Mouse (Mus musculus) hindbrain, embryonic 16.5 days (tissue): Measurements from ENCODE around the gene Ubqln1. TPM values are rescaled to one million over a fixed set of nuclear protein-coding genes. Genes with fewer than 3 reads are reported as not detected.

Experiments
- ATAC-seq: fragments of 200-750 bp; cut with Nextera tagmentation; 2 replicates; pipeline ENCODE4 v1.8.0; 2017; ENCODE audit warnings: moderate TSS enrichment, moderate library complexity
- H3K27ac ChIP-seq: fragments of 300-500 bp; sonication (generic); 2 replicates; pipeline ENCODE4 v1.5.1; 2014; ENCODE audit warnings: low read depth, mild to moderate bottlenecking, control low read depth, low read length, moderate library complexity
- H3K27me3 ChIP-seq: fragments of 300-500 bp; sonication (generic); replicated peaks from 2 replicates; pipeline ENCODE4 v1.6.1; 2014; ENCODE audit warnings: low read length; ENCODE audit not compliant: control insufficient read depth, insufficient read depth
- H3K36me3 ChIP-seq: fragments of 300-500 bp; sonication (generic); 2 replicates; pipeline ENCODE4 v1.6.1; 2014; ENCODE audit warnings: mild to moderate bottlenecking, low read length, moderate library complexity, mixed read lengths; ENCODE audit not compliant: control insufficient read depth, insufficient read depth
- H3K4me1 ChIP-seq: fragments of 300-500 bp; sonication (generic); 2 replicates; pipeline ENCODE4 v1.6.1; 2014; ENCODE audit warnings: low read depth, low read length; ENCODE audit not compliant: control insufficient read depth, insufficient read depth
- H3K4me2 ChIP-seq: fragments of 300-500 bp; sonication (generic); 2 replicates; pipeline ENCODE4 v1.6.1; 2014; ENCODE audit warnings: mild to moderate bottlenecking, low read length, control low read depth, moderate library complexity
- H3K4me3 ChIP-seq: fragments of 300-500 bp; sonication (generic); 2 replicates; pipeline ENCODE4 v1.5.1; 2014; ENCODE audit warnings: mild to moderate bottlenecking, low read length, control low read depth, moderate library complexity
- H3K9ac ChIP-seq: fragments of 300-500 bp; sonication (generic); 2 replicates; pipeline ENCODE4 v1.6.1; 2014; ENCODE audit warnings: low read depth, mild to moderate bottlenecking, control low read depth, low read length, moderate library complexity
- H3K9me3 ChIP-seq: fragments of 300-500 bp; sonication (generic); 2 replicates; pipeline ENCODE4 v1.6.1; 2014; ENCODE audit warnings: mild to moderate bottlenecking, low read length, moderate library complexity; ENCODE audit not compliant: control insufficient read depth
- WGBS: fragments of 180-500 bp; shearing (Covaris S2); extraction: QIAGEN DNeasy Blood & Tissue Kit; methylation state at CpG from one replicate; pipeline ENCODE4 v1.1.7; 2014; 5-methylcytosine and 5-hydroxymethylcytosine counted together
- polyA plus RNA-seq: library from polyadenylated mRNA; unstranded; fragments of >200 nt; fragmentation: Nextera tagmentation; extraction: Ambion mirVana; gene quantifications from 2 replicates; pipeline ENCODE4 v1.2.1, GENCODE M21; 2015

The Ubqln1 gene
- polyA plus RNA-seq, 1 experiment from 2014 or later, result 129 TPM

GRCm38 (mm10) chr13:58176105-58176504 lies 39.3 kb downstream of the Ubqln1 start:
- 93% methylated on average over 3 of the region's 3 CpGs for WGBS
- Histone ChIP-seq H3K36me3 (peaks cover 7% of the 10 kb centered on the region; the same call in 1 of the 2 replicates), H3K9me3 (no peaks in the 10 kb centered on the region), H3K4me3 (no peak overlapping the region), H3K27ac (no peak overlapping the region), H3K27me3 (no peaks in the 10 kb centered on the region), H3K9ac (no peak overlapping the region), H3K4me1 (no peaks in the 10 kb centered on the region), H3K4me2 (no peak overlapping the region)
- no peak for ATAC-seq

GRCm38 (mm10) chr13:58168119-58168518 lies 47.3 kb downstream of the Ubqln1 start:
- Histone ChIP-seq H3K4me1 (no peaks in the 10 kb centered on the region), H3K27me3 (no peaks in the 10 kb centered on the region), H3K9me3 (no peaks in the 10 kb centered on the region), H3K4me3 (no peak overlapping the region), H3K9ac (no peak overlapping the region), H3K36me3 (peaks cover 6% of the 10 kb centered on the region), H3K4me2 (no peak overlapping the region), H3K27ac (no peak overlapping the region)
- ATAC-seq, result 0 out of 2 replicates have a peak, but pooled peaks have one; percentile 19

- no peak for ATAC-seq
- Histone ChIP-seq H3K27me3 (no peaks in the 10 kb centered on the region), H3K9ac (no peak overlapping the region), H3K9me3 (no peaks in the 10 kb centered on the region), H3K4me1 (peaks cover 2% of the 10 kb centered on the region), H3K27ac (no peak overlapping the region), H3K36me3 (peaks cover 25% of the 10 kb centered on the region), H3K4me2 (no peak overlapping the region), H3K4me3 (no peak overlapping the region)
- WGBS, result 93% methylated on average over 12 of the region's 12 CpGs
Observed at GRCm38 (mm10) chr13:58163343-58163742, 52.1 kb downstream of the Ubqln1 start.

DNA sequence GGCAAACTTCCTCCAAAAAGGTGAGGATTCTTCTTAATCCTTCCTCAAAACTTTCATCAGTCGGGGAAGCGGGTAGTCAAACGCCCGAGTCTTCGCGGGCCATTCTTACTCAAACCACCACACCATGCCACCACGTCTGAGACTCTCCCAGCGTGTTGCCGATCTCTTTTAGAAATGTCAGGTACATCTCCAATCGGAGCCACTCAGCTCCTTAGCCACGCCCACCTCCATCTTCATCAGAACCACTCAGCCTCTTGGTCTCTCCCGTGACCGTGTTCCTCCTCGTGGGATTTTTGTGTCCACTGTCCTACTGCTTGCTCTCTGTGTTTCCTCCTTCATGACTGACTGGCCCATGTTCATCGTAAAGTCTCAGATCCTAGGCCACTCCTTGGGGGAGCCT lies 54.7 kb downstream of the Ubqln1 start:
- WGBS, result 98% methylated on average over 15 of the region's 15 CpGs
- no peaks in the 10 kb centered on the region for H3K9me3 ChIP-seq
- no peak overlapping the region for H3K4me3 ChIP-seq
- H3K27me3 ChIP-seq, result no peaks in the 10 kb centered on the region
- peaks cover 25% of the 10 kb centered on the region for H3K36me3 ChIP-seq
- H3K27ac ChIP-seq, result no peak overlapping the region
- H3K9ac ChIP-seq, result no peak overlapping the region
- H3K4me2 ChIP-seq, result no peak overlapping the region
- ATAC-seq, result no peak
- H3K4me1 ChIP-seq, result peaks cover 7% of the 10 kb centered on the region

DNA sequence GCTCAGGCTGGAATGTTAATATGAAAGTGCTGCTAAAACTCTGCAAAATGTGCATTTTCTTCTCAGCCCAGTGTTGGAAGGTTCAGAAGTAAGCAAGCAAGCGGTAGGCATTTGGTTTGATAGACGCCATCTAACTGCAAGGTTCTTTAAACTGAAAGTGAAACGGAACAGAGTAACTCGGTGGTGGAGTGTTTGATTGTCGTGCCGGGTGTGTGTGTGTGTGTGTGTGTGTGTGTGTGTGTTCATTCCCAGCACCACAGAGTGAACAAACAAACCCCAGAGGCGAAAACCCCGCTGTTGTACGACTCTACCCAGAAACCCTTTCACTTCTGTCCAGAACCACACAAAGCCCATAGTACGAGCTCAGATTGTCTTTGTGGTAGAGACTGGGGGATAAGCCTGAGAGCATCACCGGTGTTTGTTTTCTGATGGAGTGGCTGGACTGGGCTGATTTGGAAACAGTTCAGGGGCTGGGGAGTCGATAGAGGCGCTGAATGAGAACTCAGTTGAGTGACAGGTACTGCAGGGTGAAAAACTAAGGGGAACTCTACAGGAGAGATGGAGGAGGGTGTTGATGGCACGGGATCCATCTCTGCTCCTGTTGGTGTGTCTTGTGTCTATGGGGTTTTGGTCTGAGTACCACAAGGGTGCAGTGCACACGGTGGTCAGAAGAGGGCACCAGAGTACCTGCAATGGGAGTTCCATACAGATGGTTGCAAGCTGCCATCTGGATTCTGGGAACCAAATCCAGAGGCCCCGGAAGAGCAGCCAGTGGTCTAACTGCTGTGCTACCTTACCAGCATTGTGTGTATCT lies 57.1 kb downstream of the Ubqln1 start:
- peaks cover 19% of the 10 kb centered on the region for H3K36me3 ChIP-seq
- peak overlapping the region; percentile 92 for H3K9ac ChIP-seq
- H3K27me3 ChIP-seq, result no peaks in the 10 kb centered on the region
- peak overlapping the region; percentile 98 for H3K4me2 ChIP-seq
- WGBS, result 8% methylated on average over 16 of the region's 16 CpGs
- H3K9me3 ChIP-seq, result no peaks in the 10 kb centered on the region; the same call in 1 of the 2 replicates
- H3K4me1 ChIP-seq, result peaks cover 7% of the 10 kb centered on the region
- peak overlapping the region; percentile 88 for H3K4me3 ChIP-seq
- ATAC-seq, result peak; percentile 60
- H3K27ac ChIP-seq, result peak overlapping the region; percentile 76; the same call in 1 of the 2 replicates

GRCm38 (mm10) chr13:58157447-58158098 lies 57.9 kb downstream of the Ubqln1 start, which contains the start of gene Idnk:
TSS of gene Idnk (plus strand) at chr13:58157649.
- peak within 1 kb of the TSS; percentile 76 for H3K27ac ChIP-seq
- under 1% methylated on average over 28 of the region's 30 CpGs for WGBS
- peak; percentile 87 for ATAC-seq

GRCm38 (mm10) chr13:58157036-58157435 lies 58.4 kb downstream of the Ubqln1 start:
- Histone ChIP-seq H3K27me3 (no peaks in the 10 kb centered on the region), H3K9me3 (no peaks in the 10 kb centered on the region; the same call in 1 of the 2 replicates), H3K27ac (peak overlapping the region; percentile 76), H3K4me1 (peaks cover 7% of the 10 kb centered on the region), H3K36me3 (peaks cover 13% of the 10 kb centered on the region), H3K4me3 (peak overlapping the region; percentile 88), H3K4me2 (peak overlapping the region; percentile 98), H3K9ac (peak overlapping the region; percentile 92)
- 23% methylated on average over 8 of the region's 8 CpGs for WGBS
- ATAC-seq, result peak; percentile 24; the same call in 1 of the 2 replicates

More at GRCm38 (mm10) chr13:58157447-58158098, 57.9 kb downstream of the Ubqln1 start, which contains the start of gene Idnk:
- H3K36me3 ChIP-seq, result peaks cover 13% of the 10 kb centered on the region
- no peaks in the 10 kb centered on the region for H3K27me3 ChIP-seq
- peaks cover 7% of the 10 kb centered on the region for H3K4me1 ChIP-seq
- no peaks in the 10 kb centered on the region; the same call in 1 of the 2 replicates for H3K9me3 ChIP-seq
- peak within 1 kb of the TSS; percentile 88 for H3K4me3 ChIP-seq
- H3K4me2 ChIP-seq, result peak within 1 kb of the TSS; percentile 98
- H3K9ac ChIP-seq, result peak within 1 kb of the TSS; percentile 92

- no peak for ATAC-seq
- H3K9ac ChIP-seq, result no peak overlapping the region
- no peaks in the 10 kb centered on the region; the same call in 1 of the 2 replicates for H3K9me3 ChIP-seq
- H3K27me3 ChIP-seq, result no peaks in the 10 kb centered on the region
- H3K4me2 ChIP-seq, result no peak overlapping the region
- H3K4me1 ChIP-seq, result peaks cover 7% of the 10 kb centered on the region
- 94% methylated on average over 2 of the region's 2 CpGs for WGBS
- H3K4me3 ChIP-seq, result no peak overlapping the region
- H3K36me3 ChIP-seq, result peaks cover 10% of the 10 kb centered on the region
- no peak overlapping the region for H3K27ac ChIP-seq
Observed at GRCm38 (mm10) chr13:58156031-58156430, 59.4 kb downstream of the Ubqln1 start.

DNA sequence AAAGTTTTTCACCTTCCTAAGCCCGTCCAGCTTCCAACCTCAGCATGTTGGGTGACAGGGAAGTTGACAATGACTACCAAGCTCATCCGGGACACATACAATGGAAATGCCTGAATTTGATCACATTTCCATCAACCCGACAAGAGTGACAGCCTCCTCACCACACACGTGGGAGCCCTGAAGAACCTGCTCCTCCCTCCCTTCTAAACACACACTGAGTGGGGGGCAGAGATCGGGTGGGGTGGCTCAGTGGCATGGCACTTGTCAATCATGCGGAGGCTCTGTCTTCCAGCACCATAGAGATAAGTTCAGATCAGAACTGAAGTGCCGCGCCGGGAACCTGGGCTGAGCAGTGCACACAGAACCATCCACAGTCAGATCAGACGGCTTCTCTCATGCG lies 65.0 kb downstream of the Ubqln1 start:
- Histone ChIP-seq H3K36me3 (no peaks in the 10 kb centered on the region), H3K4me2 (no peak overlapping the region), H3K9me3 (no peaks in the 10 kb centered on the region; the same call in 1 of the 2 replicates), H3K27ac (no peak overlapping the region), H3K4me1 (no peaks in the 10 kb centered on the region), H3K27me3 (no peaks in the 10 kb centered on the region), H3K9ac (no peak overlapping the region), H3K4me3 (no peak overlapping the region)
- WGBS, result 77% methylated on average over 11 of the region's 11 CpGs
- no peak for ATAC-seq
